Mouse (Mus musculus) forebrain, postnatal 0 days (tissue): ENCODE results near the gene Spock3. TPM values are rescaled to one million over a fixed set of nuclear protein-coding genes. Genes with fewer than 3 reads are reported as not detected.

Source experiments
- ATAC-seq: fragments of 200-750 bp; cut with Nextera tagmentation; 2 replicates; pipeline ENCODE4 v1.8.0; 2017; ENCODE audit warnings: mild to moderate bottlenecking, moderate library complexity
- DNase-seq: peaks from one replicate; pipeline ENCODE4 v3.0.0-alpha.2; 2015
- H3K27ac ChIP-seq: fragments of 300-500 bp; sonication (generic); 2 replicates; pipeline ENCODE4 v1.5.1; 2014; ENCODE audit warnings: low read depth, mild to moderate bottlenecking, antibody characterized with exemption, low read length, moderate library complexity, mixed read lengths
- H3K27me3 ChIP-seq: fragments of 300-500 bp; sonication (generic); 2 replicates; pipeline ENCODE4 v1.6.1; 2014; ENCODE audit warnings: mild to moderate bottlenecking, low read length, mixed read lengths; ENCODE audit not compliant: insufficient read depth
- H3K36me3 ChIP-seq: fragments of 300-500 bp; sonication (generic); 2 replicates; pipeline ENCODE4 v1.6.1; 2014; ENCODE audit warnings: mild to moderate bottlenecking, moderate library complexity; ENCODE audit not compliant: insufficient read depth
- H3K4me1 ChIP-seq: fragments of 300-500 bp; sonication (generic); 2 replicates; pipeline ENCODE4 v1.6.1; 2014; ENCODE audit warnings: antibody characterized with exemption; ENCODE audit not compliant: insufficient read depth
- H3K4me2 ChIP-seq: fragments of 300-500 bp; sonication (generic); 2 replicates; pipeline ENCODE4 v1.6.1; 2014; ENCODE audit warnings: low read depth, mild to moderate bottlenecking, moderate library complexity
- H3K4me3 ChIP-seq: fragments of 300-500 bp; sonication (generic); 2 replicates; pipeline ENCODE4 v1.5.1; 2014; ENCODE audit warnings: low read depth, low read length, mixed read lengths
- H3K9ac ChIP-seq: fragments of 300-500 bp; sonication (generic); 2 replicates; pipeline ENCODE4 v1.6.1; 2014; ENCODE audit warnings: mild to moderate bottlenecking
- H3K9me3 ChIP-seq: fragments of 300-500 bp; sonication (generic); 2 replicates; pipeline ENCODE4 v1.6.1; 2016; ENCODE audit warnings: low read length
- CTCF ChIP-seq: sonication (generic); IDR thresholded peaks from 2 replicates; pipeline ENCODE4 v1.5.1; 2016; ENCODE audit warnings: antibody characterized with exemption, control low read depth, low read depth
- WGBS: fragments of 180-500 bp; shearing (Covaris S2); extraction: QIAGEN DNeasy Blood & Tissue Kit; methylation state at CpG from one replicate; pipeline ENCODE4 v1.1.7; 2014; 5-methylcytosine and 5-hydroxymethylcytosine counted together
- polyA plus RNA-seq: library from polyadenylated mRNA; unstranded; fragments of >200 nt; fragmentation: Nextera tagmentation; extraction: Ambion mirVana; gene quantifications from 2 replicates; pipeline ENCODE4 v1.2.1, GENCODE M21; 2015
- total RNA-seq: library from RNA; depleted of rRNA; stranded (reverse); fragments of >200 nt; gene quantifications from 2 replicates; pipeline ENCODE4 v1.2.3, GENCODE M21; 2014

Gene Spock3
- total and polyA plus RNA-seq, 2 experiments from 2014 or later, result 56.4 to 62.3 TPM

GRCm38 (mm10) chr8:63258812-63259385 is 308.1 kb downstream of the Spock3 start:
- H3K27me3 ChIP-seq, result no peaks in the 10 kb centered on the region
- H3K4me3 ChIP-seq, result no peak overlapping the region
- TF ChIP-seq CTCF, result no peak
- ATAC-seq, result no peak
- H3K9ac ChIP-seq, result no peak overlapping the region
- no peaks in the 10 kb centered on the region for H3K4me1 ChIP-seq
- no peak overlapping the region for H3K27ac ChIP-seq
- H3K4me2 ChIP-seq, result no peak overlapping the region
- no peaks in the 10 kb centered on the region for H3K36me3 ChIP-seq
- no peaks in the 10 kb centered on the region for H3K9me3 ChIP-seq
- DNase-seq, result no peak

- Histone ChIP-seq H3K4me1 (no peaks in the 10 kb centered on the region), H3K27ac (no peak overlapping the region), H3K36me3 (no peaks in the 10 kb centered on the region), H3K4me3 (no peak overlapping the region), H3K27me3 (no peaks in the 10 kb centered on the region), H3K9ac (no peak overlapping the region), H3K4me2 (no peak overlapping the region), H3K9me3 (no peaks in the 10 kb centered on the region)
- TF ChIP-seq CTCF, result no peak
- DNase-seq (no peak), ATAC-seq (no peak)
- WGBS, result 51% methylated on average over 4 of the region's 4 CpGs
Measured at GRCm38 (mm10) chr8:63262516-63262915, 311.7 kb downstream of the Spock3 start.

GRCm38 (mm10) chr8:63335366-63335765 is 384.6 kb downstream of the Spock3 start:
- H3K36me3 ChIP-seq, result no peaks in the 10 kb centered on the region
- 93% methylated on average over 1 of the region's 1 CpGs for WGBS
- H3K27ac ChIP-seq, result no peak overlapping the region
- H3K27me3 ChIP-seq, result no peaks in the 10 kb centered on the region
- H3K4me1 ChIP-seq, result no peaks in the 10 kb centered on the region
- H3K9me3 ChIP-seq, result no peaks in the 10 kb centered on the region
- DNase-seq, result no peak
- TF ChIP-seq CTCF, result no peak
- H3K9ac ChIP-seq, result no peak overlapping the region
- H3K4me2 ChIP-seq, result no peak overlapping the region
- no peak for ATAC-seq
- no peak overlapping the region for H3K4me3 ChIP-seq

GRCm38 (mm10) chr8:63368580-63368979 is 417.8 kb downstream of the Spock3 start:
- no peak overlapping the region for H3K4me3 ChIP-seq
- no peaks in the 10 kb centered on the region for H3K36me3 ChIP-seq
- no peak for TF ChIP-seq CTCF
- no peak for DNase-seq
- ATAC-seq, result peak; percentile 63
- 60% methylated on average over 6 of the region's 6 CpGs for WGBS
- H3K9ac ChIP-seq, result no peak overlapping the region
- H3K27me3 ChIP-seq, result no peaks in the 10 kb centered on the region
- H3K9me3 ChIP-seq, result no peaks in the 10 kb centered on the region
- H3K4me2 ChIP-seq, result no peak overlapping the region
- no peaks in the 10 kb centered on the region for H3K4me1 ChIP-seq
- no peak overlapping the region for H3K27ac ChIP-seq

GRCm38 (mm10) chr8:63397659-63398058 is 446.9 kb downstream of the Spock3 start:
- H3K9ac ChIP-seq, result no peak overlapping the region
- no peaks in the 10 kb centered on the region for H3K36me3 ChIP-seq
- no peak for DNase-seq
- no peaks in the 10 kb centered on the region for H3K27me3 ChIP-seq
- no peak for ATAC-seq
- no peak overlapping the region for H3K4me3 ChIP-seq
- no peak for TF ChIP-seq CTCF
- H3K4me2 ChIP-seq, result no peak overlapping the region
- no peaks in the 10 kb centered on the region for H3K4me1 ChIP-seq
- no peaks in the 10 kb centered on the region for H3K9me3 ChIP-seq
- H3K27ac ChIP-seq, result no peak overlapping the region
